Mouse (Mus musculus) lung, adult 2 months (tissue): ENCODE data around the gene Mettl23.
"Not testable (repeated sequence)": the region's sequence is repeated elsewhere in the genome, so short reads cannot be mapped to it uniquely, and the experiment has no call there.

ENCODE experiments used
- CTCF ChIP-seq: fragments of 200-500 bp; IDR thresholded peaks from 2 replicates; pipeline ENCODE4 v1.5.1; 2011; ENCODE audit warnings: mild to moderate bottlenecking, low read length, control low read depth; ENCODE audit not compliant: insufficient read depth
- POLR2A ChIP-seq: fragments of 200-500 bp; IDR thresholded peaks from 2 replicates; pipeline ENCODE4 v1.6.1; 2011; ENCODE audit warnings: low read depth, mild to moderate bottlenecking, control low read depth, low read length, borderline replicate concordance; ENCODE audit errors: extremely low read depth

DNA sequence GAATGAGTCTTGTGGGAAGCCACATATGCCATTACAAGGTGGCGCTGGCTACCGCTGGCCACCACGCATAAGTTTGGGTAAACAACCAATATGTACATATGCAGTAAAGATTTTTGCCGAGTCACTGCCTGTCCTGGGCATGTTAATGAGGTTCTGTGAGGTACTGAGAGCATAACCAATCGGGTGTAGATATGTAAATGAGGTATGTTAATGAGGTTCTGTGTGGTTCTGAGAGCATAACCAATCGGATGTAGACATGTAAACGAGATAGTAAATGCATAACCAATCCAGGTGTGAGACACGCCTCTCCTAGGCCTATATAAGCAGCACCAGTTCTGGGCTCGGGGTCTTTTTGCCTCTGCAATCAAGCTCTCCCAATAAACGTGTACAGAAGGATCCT lies 59.5 kb downstream of the Mettl23 start:
- TF ChIP-seq CTCF, POLR2A: not testable (repeated sequence)
